Mouse (Mus musculus) right cerebral cortex, postnatal 25 days (tissue): ENCODE measurements at regions not wholly inside any gene's neighbourhood (a gene's known extent, or its start where the extent isn't known, plus 50 kb on each side); places are given as distances from the start of the nearest gene placed in this dataset.

Source experiments
- DNase-seq: peaks from one replicate; pipeline ENCODE4 v3.0.0; 2022

- peak; percentile 24 for DNase-seq
These were observed 49.8 kb upstream of the Sipa1l2 start for GRCm38 (mm10) chr8:125619336-125619906.
